Mouse (Mus musculus) MEL (cell line): ENCODE data around the gene Samd4.

ENCODE experiments used
- CHD2 ChIP-seq: IDR thresholded peaks from 2 replicates; pipeline ENCODE4 v1.6.1; 2011; ENCODE audit warnings: low read length, improper control_type of control experiment
- E2F4 ChIP-seq: IDR thresholded peaks from 2 replicates; pipeline ENCODE4 v1.6.1; 2011; ENCODE audit warnings: low read depth, low read length, improper control_type of control experiment, borderline replicate concordance
- GATA1 ChIP-seq: IDR thresholded peaks from 2 replicates; pipeline ENCODE4 v1.6.1; 2011; ENCODE audit warnings: low read depth, low read length, improper control_type of control experiment
- MAZ ChIP-seq: IDR thresholded peaks from 2 replicates; pipeline ENCODE4 v1.6.1; 2012; ENCODE audit warnings: low read depth, mild to moderate bottlenecking, inconsistent platforms, low read length, improper control_type of control experiment
- NRF1 ChIP-seq: IDR thresholded peaks from 2 replicates; pipeline ENCODE4 v1.6.1; 2014; ENCODE audit warnings: low read depth, mild to moderate bottlenecking, inconsistent platforms, low read length, improper control_type of control experiment, moderate library complexity; ENCODE audit not compliant: poor library complexity, insufficient read depth, severe bottlenecking
- SIN3A ChIP-seq: IDR thresholded peaks from 2 replicates; pipeline ENCODE4 v1.6.1; 2012; ENCODE audit warnings: low read length, improper control_type of control experiment, inconsistent platforms
- USF1 ChIP-seq: IDR thresholded peaks from 2 replicates; pipeline ENCODE4 v1.6.1; 2014; ENCODE audit warnings: low read depth, mild to moderate bottlenecking, inconsistent platforms, low read length, improper control_type of control experiment, moderate library complexity
- ZC3H11A ChIP-seq: IDR thresholded peaks from 2 replicates; pipeline ENCODE4 v1.6.1; 2012; ENCODE audit warnings: low read depth, mild to moderate bottlenecking, inconsistent platforms, low read length, improper control_type of control experiment
- ZKSCAN1 ChIP-seq: IDR thresholded peaks from 2 replicates; pipeline ENCODE4 v1.6.1; 2012; ENCODE audit warnings: low read depth, mild to moderate bottlenecking, inconsistent platforms, low read length, improper control_type of control experiment, moderate library complexity

DNA sequence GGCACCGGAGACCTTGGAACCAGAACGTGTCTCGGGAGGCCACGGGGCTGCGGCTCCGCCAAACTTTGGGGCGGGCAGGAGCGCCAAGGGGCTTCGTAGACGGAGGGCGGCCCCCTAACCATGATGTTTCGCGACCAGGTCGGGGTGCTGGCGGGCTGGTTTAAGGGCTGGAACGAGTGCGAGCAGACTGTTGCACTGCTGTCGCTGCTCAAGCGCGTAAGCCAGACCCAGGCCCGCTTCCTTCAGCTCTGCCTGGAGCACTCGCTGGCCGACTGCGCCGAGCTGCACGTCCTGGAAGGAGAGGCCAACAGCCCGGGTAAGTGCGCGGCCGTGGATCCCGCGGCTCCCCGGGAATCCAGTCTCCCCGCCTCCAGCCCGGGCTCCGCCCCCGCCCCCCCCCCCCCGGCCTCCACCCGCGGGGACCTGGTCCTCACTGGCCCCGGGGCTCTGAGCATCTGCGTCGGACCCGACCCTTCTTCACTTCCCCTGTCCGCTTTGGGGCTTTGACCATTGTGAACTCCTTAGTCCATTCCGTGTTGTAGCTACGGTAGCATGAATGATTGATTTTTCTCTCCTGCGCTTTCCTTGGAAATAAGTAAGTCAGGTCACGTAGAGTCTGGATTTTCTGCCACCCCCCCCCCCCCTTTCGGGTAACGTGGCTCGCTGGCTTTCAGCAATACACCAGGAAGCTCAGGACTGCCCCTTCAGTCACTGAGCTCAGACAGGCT lies 2.2 kb downstream of the Samd4 start:
- TF ChIP-seq E2F4 (no peak), MAZ (no peak), ZKSCAN1 (no peak), NRF1 (no peak), GATA1 (no peak), CHD2 (no peak), USF1 (no peak), SIN3A (no peak), ZC3H11A (no peak)
